In the genomic region with DNA sequence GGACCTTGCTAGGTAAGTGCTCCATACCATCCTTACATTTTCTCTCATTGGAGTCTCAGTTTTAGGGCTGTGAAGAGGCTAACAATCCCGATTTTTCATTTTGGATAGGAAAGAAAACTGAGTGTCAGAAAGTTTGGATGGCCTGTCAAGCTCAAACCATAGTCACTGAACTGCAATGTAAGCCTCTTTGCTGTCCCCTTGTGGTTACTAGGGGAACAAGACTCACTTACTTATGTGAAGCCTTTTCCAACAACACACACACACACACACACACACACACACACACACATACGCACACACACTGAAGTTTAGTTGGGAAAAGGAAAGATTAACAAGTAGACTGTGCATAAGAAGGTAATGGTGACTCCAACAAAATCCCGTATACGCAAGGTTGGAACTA, we compare ENCODE assay signal across 12 mouse cellular contexts. TPM values are rescaled to one million over a fixed set of nuclear protein-coding genes. Genes with fewer than 3 reads are reported as not detected.
DNase-seq lines count a peak whose midpoint lies in the region; TF ChIP-seq lines count a peak whose summit lies in the region.
"Had no signal": no experiment of that assay in that cellular context is flagged by ENCODE, and none has a peak within 500 bp of the region (broad histone marks: within the 10 kb centered on the region; RNA-seq: fewer than 3 reads in every experiment).

No protein-coding gene starts in this region.

- H3K4me3 ChIP-seq in cerebellum, adult 2 months (replicated peaks; ENCODE audit: insufficient read depth, low read depth, low read length) = no peak overlapping the region
- no peak overlapping the region for H3K4me3 ChIP-seq in liver, adult 2 months (ENCODE audit: insufficient read depth, low read depth, low read length)
- H3K4me3 ChIP-seq: hindbrain, embryonic 15.5 days; lung, embryonic 15.5 days; neural tube, embryonic 12.5 days had no signal

- no peaks in the 10 kb centered on the region for H3K36me3 ChIP-seq in liver, adult 2 months (ENCODE audit: control insufficient read depth, insufficient read depth, low read length)
- H3K36me3 ChIP-seq: hindbrain, embryonic 15.5 days; lung, embryonic 15.5 days; neural tube, embryonic 12.5 days had no signal

- WGBS in cerebellum, adult 2 months = 85% methylated on average over 4 of the region's 4 CpGs
- 83% methylated on average over 4 of the region's 4 CpGs for WGBS in liver, adult 2 months

- no peak for TF ChIP-seq CTCF in cerebellum, adult 2 months (IDR thresholded peaks at IDR 0.05; ENCODE audit: borderline replicate concordance, insufficient read depth, low read depth, low read length)
- no peak for TF ChIP-seq CTCF in liver, adult 2 months (IDR thresholded peaks at IDR 0.05; ENCODE audit: low read depth, low read length)

- DNase-seq in cerebellum, postnatal 14 days = peak; percentile 8 to 9
- DNase-seq in cerebellum, adult 2 months = no peak
- peak; percentile 29 for DNase-seq in liver, adult 2 months (ENCODE audit: extremely low read depth, low read depth, low spot score)
- DNase-seq in liver = no peak
- DNase-seq in CD4-positive helper T cell, adult 2 months (ENCODE audit: low read depth, low spot score) = peak; percentile 23
- DNase-seq in induced T-regulatory cell, adult 2 months (ENCODE audit: low read depth) = peak; percentile 33
- no peak for DNase-seq in left cerebral cortex, adult 11 months (ENCODE audit: low spot score)
- no peak for DNase-seq in cerebellum, adult 9-11 months
- DNase-seq: layer of hippocampus, postnatal 36 days had no signal

- no peaks in the 10 kb centered on the region for H3K27me3 ChIP-seq in cerebellum, adult 2 months (ENCODE audit: control insufficient read depth, insufficient read depth, low read length)
- H3K27me3 ChIP-seq in liver, adult 2 months (ENCODE audit: control insufficient read depth, insufficient read depth, low read length) = no peaks in the 10 kb centered on the region
- H3K27me3 ChIP-seq: hindbrain, embryonic 15.5 days; lung, embryonic 15.5 days; neural tube, embryonic 12.5 days had no signal

- no peak for TF ChIP-seq POLR2A in cerebellum, adult 2 months (IDR thresholded peaks at IDR 0.05; ENCODE audit: borderline replicate concordance, insufficient read depth, low read length)
- no peak for TF ChIP-seq POLR2A in liver, adult 2 months (IDR thresholded peaks at IDR 0.05; ENCODE audit: extremely low read depth, insufficient read depth, low read length)

- no peak overlapping the region for H3K9ac ChIP-seq in liver, adult 2 months (ENCODE audit: low read depth, low read length)
- H3K9ac ChIP-seq: hindbrain, embryonic 15.5 days; lung, embryonic 15.5 days; neural tube, embryonic 12.5 days had no signal

- H3K79me2 ChIP-seq in liver, adult 2 months (ENCODE audit: control insufficient read depth, insufficient read depth, low read length) = no peaks in the 10 kb centered on the region

- H3K4me1 ChIP-seq in cerebellum, adult 2 months (ENCODE audit: control insufficient read depth, insufficient read depth, low read length) = no peaks in the 10 kb centered on the region
- H3K4me1 ChIP-seq in liver, adult 2 months (ENCODE audit: control insufficient read depth, insufficient read depth, low read length) = no peaks in the 10 kb centered on the region
- H3K4me1 ChIP-seq: hindbrain, embryonic 15.5 days; lung, embryonic 15.5 days; neural tube, embryonic 12.5 days had no signal

- H3K27ac ChIP-seq in cerebellum, adult 2 months (ENCODE audit: insufficient read depth, low read length) = no peak overlapping the region
- no peak overlapping the region for H3K27ac ChIP-seq in liver, adult 2 months (replicated peaks; ENCODE audit: insufficient read depth, low read depth, low read length)
- H3K27ac ChIP-seq: hindbrain, embryonic 15.5 days; lung, embryonic 15.5 days; neural tube, embryonic 12.5 days had no signal

RNA-seq across cellular contexts. Expression of gene Jade3, which starts 21.4 kb away (rescaled TPM):
- 2.9 TPM in 2 replicates for polyA plus RNA-seq in cerebellum, adult 2 months (2012; rRNA removed)
- total RNA-seq in liver, adult 2 months (2014; rRNA removed) = 1.7 and 2.1 TPM in 2 replicates
- polyA plus RNA-seq in liver, adult 2 months (2012; rRNA removed) = 0.34 and 0.52 TPM in 2 replicates

RNA-seq across cellular contexts. Expression of gene Rp2, which starts 39.8 kb away (rescaled TPM):
- 10.5 and 11.2 TPM in 2 replicates for polyA plus RNA-seq in cerebellum, adult 2 months (2012; rRNA removed)
- 10.9 and 11.5 TPM in 2 replicates for total RNA-seq in liver, adult 2 months (2014; rRNA removed)
- polyA plus RNA-seq in liver, adult 2 months (2012; rRNA removed) = 2.3 and 2.6 TPM in 2 replicates

Comparison
In these comparisons a context has a peak if more than half of its experiments do, and no peak if none do; other contexts are left out.
1. DNase-seq: peak in cerebellum, postnatal 14 days (2 of 2), liver, adult 2 months (single experiment), CD4-positive helper T cell, adult 2 months (single experiment) and induced T-regulatory cell, adult 2 months (single experiment); none in cerebellum, adult 2 months (0 of 2), liver (single experiment), left cerebral cortex, adult 11 months (single experiment) and cerebellum, adult 9-11 months (single experiment).